Mouse (Mus musculus) CH12.LX (cell line): ENCODE measurements around the gene Nom1. TPM values are rescaled to one million over a fixed set of nuclear protein-coding genes. Genes with fewer than 3 reads are reported as not detected.
A peak's percentile ranks its signal among the peaks of the same experiment; 100 is the strongest.
"Not testable (repeated sequence)": the region's sequence is repeated elsewhere in the genome, so short reads cannot be mapped to it uniquely, and the experiment has no call there.

Experiments used
- DNase-seq: peaks from one replicate; pipeline ENCODE4 v3.0.0-alpha.2; 2013; ENCODE audit errors: extremely low read depth
- H3K27ac ChIP-seq: 2 replicates; pipeline ENCODE4 v1.5.1; 2012; ENCODE audit warnings: low read depth, mild to moderate bottlenecking, control low read depth, moderate library complexity; ENCODE audit not compliant: insufficient read depth
- H3K27me3 ChIP-seq: replicated peaks from 2 replicates; pipeline ENCODE3; 2012; ENCODE audit warnings: inconsistent platforms
- H3K36me3 ChIP-seq, 2 experiments: replicated peaks in 1 of 2; 2 replicates each; pipeline versions ENCODE3 to v1.6.1; 2012; ENCODE audit warnings: inconsistent platforms in 1 of 2, low read length in 1 of 2, mild to moderate bottlenecking in 1 of 2, mixed read lengths in 1 of 2, moderate library complexity in 1 of 2; ENCODE audit not compliant: control insufficient read depth in 1 of 2, insufficient read depth in 1 of 2
- H3K4me1 ChIP-seq, 2 experiments: 2 replicates each; pipeline ENCODE4 v1.6.1; 2012; ENCODE audit warnings: inconsistent platforms in 1 of 2, moderate library complexity in 1 of 2; ENCODE audit not compliant: insufficient read depth in 2 of 2, control insufficient read depth in 1 of 2
- H3K4me2 ChIP-seq: 2 replicates; pipeline ENCODE4 v1.6.1; 2012; ENCODE audit warnings: low read depth, mild to moderate bottlenecking, control low read depth; ENCODE audit not compliant: poor library complexity, insufficient read depth, severe bottlenecking
- H3K4me3 ChIP-seq, 3 experiments: fragments of 150-350 bp in 1 of 3; sonication (generic) in 1 of 3; replicated peaks in 1 of 3; 2 replicates each; pipeline versions ENCODE3 to v1.5.1; 2011 to 2012; ENCODE audit warnings: low read depth in 2 of 3, low read length in 2 of 3, mild to moderate bottlenecking in 2 of 3, moderate library complexity in 2 of 3, control low read depth in 1 of 3, improper control_type of control experiment in 1 of 3, inconsistent platforms in 1 of 3, mixed read lengths in 1 of 3; ENCODE audit not compliant: poor library complexity in 1 of 3
- H3K79me2 ChIP-seq: replicated peaks from 2 replicates; pipeline ENCODE4 v1.6.1; 2012; ENCODE audit warnings: mild to moderate bottlenecking, moderate library complexity; ENCODE audit not compliant: control insufficient read depth, poor library complexity, insufficient read depth, severe bottlenecking; ENCODE audit errors: extremely low read depth
- H3K9ac ChIP-seq: 2 replicates; pipeline ENCODE4 v1.6.1; 2012; ENCODE audit warnings: low read depth, mild to moderate bottlenecking, control low read depth, moderate library complexity; ENCODE audit not compliant: insufficient read depth
- H3K9me3 ChIP-seq: replicated peaks from 2 replicates; pipeline ENCODE3; 2012; ENCODE audit warnings: low read length, inconsistent platforms, mixed read lengths
- BHLHE40 ChIP-seq: IDR thresholded peaks from 2 replicates; pipeline ENCODE4 v1.6.1; 2011; ENCODE audit warnings: mild to moderate bottlenecking, low read depth, low read length, improper control_type of control experiment
- GABPA ChIP-seq: IDR thresholded peaks from 2 replicates; pipeline ENCODE4 v1.6.1; 2012; ENCODE audit warnings: low read depth, low read length, improper control_type of control experiment, inconsistent platforms; ENCODE audit not compliant: insufficient replicate concordance
- HCFC1 ChIP-seq: IDR thresholded peaks from 2 replicates; pipeline ENCODE4 v1.6.1; 2012; ENCODE audit warnings: low read depth, mild to moderate bottlenecking, inconsistent platforms, low read length, improper control_type of control experiment
- IRF4 ChIP-seq: IDR thresholded peaks from 2 replicates; pipeline ENCODE4 v1.6.1; 2014; ENCODE audit warnings: low read depth, mild to moderate bottlenecking, inconsistent platforms, low read length, improper control_type of control experiment
- JUN ChIP-seq: IDR thresholded peaks from 2 replicates; pipeline ENCODE4 v1.6.1; 2011; ENCODE audit warnings: low read depth, mild to moderate bottlenecking, low read length, improper control_type of control experiment, moderate library complexity; ENCODE audit not compliant: insufficient read depth
- JUND ChIP-seq: conservative IDR thresholded peaks from 2 replicates; pipeline ENCODE4 v1.6.1; 2011; ENCODE audit warnings: low read depth, low read length, improper control_type of control experiment
- KAT2A ChIP-seq: IDR thresholded peaks from 2 replicates; pipeline ENCODE4 v1.6.1; 2012; ENCODE audit warnings: low read length, improper control_type of control experiment, inconsistent platforms; ENCODE audit not compliant: insufficient replicate concordance
- MAZ ChIP-seq: IDR thresholded peaks from 2 replicates; pipeline ENCODE4 v1.6.1; 2012; ENCODE audit warnings: low read depth, mild to moderate bottlenecking, inconsistent platforms, low read length, improper control_type of control experiment, moderate library complexity
- MEF2A ChIP-seq: IDR thresholded peaks from 2 replicates; pipeline ENCODE4 v1.6.1; 2014; ENCODE audit warnings: low read depth, mild to moderate bottlenecking, inconsistent platforms, low read length, improper control_type of control experiment, borderline replicate concordance
- MXI1 ChIP-seq: IDR thresholded peaks from 2 replicates; pipeline ENCODE4 v1.6.1; 2011; ENCODE audit warnings: mild to moderate bottlenecking, low read depth, low read length, improper control_type of control experiment
- MYC ChIP-seq: IDR thresholded peaks from 2 replicates; pipeline ENCODE4 v1.6.1; 2011; ENCODE audit warnings: low read depth, mild to moderate bottlenecking, improper control_type of control experiment, low read length
- SMC3 ChIP-seq: IDR thresholded peaks from 2 replicates; pipeline ENCODE4 v1.6.1; 2011; ENCODE audit warnings: low read depth, low read length, improper control_type of control experiment
- TBP ChIP-seq: conservative IDR thresholded peaks from 2 replicates; pipeline ENCODE4 v1.6.1; 2011; ENCODE audit warnings: low read depth, low read length, improper control_type of control experiment
- UBTF ChIP-seq: IDR thresholded peaks from 2 replicates; pipeline ENCODE4 v1.6.1; 2012; ENCODE audit warnings: low read depth, mild to moderate bottlenecking, inconsistent platforms, low read length, improper control_type of control experiment, moderate library complexity
- USF1 ChIP-seq: IDR thresholded peaks from 2 replicates; pipeline ENCODE4 v1.6.1; 2014; ENCODE audit warnings: low read depth, mild to moderate bottlenecking, inconsistent platforms, low read length, improper control_type of control experiment
- USF2 ChIP-seq: conservative IDR thresholded peaks from 2 replicates; pipeline ENCODE4 v1.6.1; 2011; ENCODE audit warnings: low read depth, low read length, improper control_type of control experiment
- ZMIZ1 ChIP-seq: IDR thresholded peaks from 2 replicates; pipeline ENCODE4 v1.6.1; 2012; ENCODE audit warnings: low read depth, mild to moderate bottlenecking, inconsistent platforms, low read length, improper control_type of control experiment
- dilution Hi-C: fragments of 300-500 bp; cut with MboI; formaldehyde crosslinking; loops from 2 replicates; pipeline ENCODE4 v1.14.3; 2020; ENCODE audit warnings: low sequenced_read_pairs; ENCODE audit not compliant: extremely low pct_unique_long_range_greater_than_20kb, extremely low pct_ligation_motif_present
- in situ Hi-C: fragments of 300-500 bp; cut with MboI; formaldehyde crosslinking; loops from 3 replicates; pipeline ENCODE4 v1.14.3; 2019; ENCODE audit warnings: low sequenced_read_pairs, low pct_ligation_motif_present, low pct_unique_long_range_greater_than_20kb, mixed read lengths
- polyA plus RNA-seq: library from polyadenylated mRNA; unstranded; fragments of >175 nt; gene quantifications from 2 replicates; pipeline ENCODE4 v1.2.1, GENCODE M21; 2012; ENCODE audit warnings: low read depth; ENCODE audit not compliant: insufficient read length
- total RNA-seq, 2 experiments: library from RNA; depleted of rRNA; stranded (reverse); fragments of 300-350 nt in 1 of 2; fragments of >200 nt in 1 of 2; gene quantifications; 2 replicates each; pipeline ENCODE4 v1.2.3; 2012 to 2014

Gene Nom1
- total and polyA plus RNA-seq, 3 experiments, result 23.7 to 30.6 (median 28.6) TPM

DNA sequence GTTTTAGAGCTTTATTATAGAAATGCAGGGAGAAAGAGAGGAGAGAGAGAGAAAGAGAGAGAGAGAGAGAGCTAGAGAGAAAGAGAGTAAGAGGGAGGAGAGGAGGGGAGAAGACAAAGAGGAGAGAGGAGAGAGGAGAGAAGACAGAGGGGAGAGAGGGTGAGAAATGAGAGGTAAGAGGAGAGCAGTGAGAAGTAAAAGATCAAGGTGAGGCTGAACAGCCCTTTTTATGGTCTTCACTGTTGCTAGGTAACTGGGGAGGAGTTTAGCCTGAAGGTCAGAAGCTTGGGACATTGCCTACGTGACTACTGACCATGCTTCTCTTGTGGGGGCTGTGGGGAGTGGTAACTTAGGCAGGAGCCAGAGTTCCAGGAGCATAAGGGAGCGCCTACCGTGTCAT is 11.1 kb upstream of the Nom1 start:
- H3K36me3 ChIP-seq, H3K9ac ChIP-seq, H3K79me2 ChIP-seq, H3K4me3 ChIP-seq, H3K4me1 ChIP-seq, dilution Hi-C loops, H3K4me2 ChIP-seq, DNase-seq, H3K27me3 ChIP-seq, H3K9me3 ChIP-seq, H3K27ac ChIP-seq: not testable (repeated sequence)
- in situ Hi-C loops, result loop anchor here (25.0 kb wide), 1 partner anchor 664 kb away; no protein-coding TSS in a partner anchor

DNA sequence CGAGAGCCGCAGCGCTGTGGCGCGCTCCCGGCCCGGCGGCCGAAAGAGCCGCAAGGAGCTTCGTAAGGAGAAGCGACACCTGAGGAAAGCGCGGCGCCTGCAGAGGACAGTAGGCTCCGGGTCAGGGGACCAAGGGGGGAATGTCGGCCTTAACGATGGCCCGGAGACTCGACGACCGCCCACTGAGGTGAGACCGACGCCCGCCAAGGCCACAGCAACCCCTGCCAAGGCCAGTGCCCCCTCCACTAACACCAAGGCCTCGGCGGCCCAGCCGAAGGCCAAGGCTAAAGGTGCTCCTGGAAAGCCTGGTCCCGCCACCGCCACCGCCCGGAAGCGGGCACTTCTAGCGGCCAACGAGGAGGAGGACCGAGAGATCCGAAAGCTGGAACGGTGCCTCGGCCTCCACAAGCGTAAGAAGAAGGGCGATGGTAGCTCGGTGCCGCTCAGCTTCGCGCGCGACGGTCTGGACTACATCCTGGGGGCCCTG is 451 bp downstream of the Nom1 start:
- Histone ChIP-seq H3K36me3 (peaks cover 27 to 44% of the 10 kb centered on the region in 2 experiments), H3K9me3 (no peaks in the 10 kb centered on the region), H3K4me3 (peak overlapping the region; percentile 86 to 94 (median 88)), H3K9ac (peak overlapping the region; percentile 69), H3K27me3 (peaks cover 6% of the 10 kb centered on the region), H3K4me1 (peaks cover 2 to 39% of the 10 kb centered on the region in 2 experiments), H3K79me2 (peaks cover 32% of the 10 kb centered on the region), H3K4me2 (peak overlapping the region; percentile 69; the same call in 1 of the 2 replicates)
- dilution Hi-C loops, result no loop called here
- in situ Hi-C loops, result no loop called here
- TF ChIP-seq USF1 (no peak), GABPA (no peak), MYC (no peak; the same call in 1 of the 2 replicates), UBTF (0 out of 2 replicates have a peak, but pooled peaks have one; percentile 53), MAZ (no peak), JUN (no peak)
- TF ChIP-seq, all 38 proteins: peak for 1
- no peak overlapping the region for H3K27ac ChIP-seq
- no peak for DNase-seq

DNA sequence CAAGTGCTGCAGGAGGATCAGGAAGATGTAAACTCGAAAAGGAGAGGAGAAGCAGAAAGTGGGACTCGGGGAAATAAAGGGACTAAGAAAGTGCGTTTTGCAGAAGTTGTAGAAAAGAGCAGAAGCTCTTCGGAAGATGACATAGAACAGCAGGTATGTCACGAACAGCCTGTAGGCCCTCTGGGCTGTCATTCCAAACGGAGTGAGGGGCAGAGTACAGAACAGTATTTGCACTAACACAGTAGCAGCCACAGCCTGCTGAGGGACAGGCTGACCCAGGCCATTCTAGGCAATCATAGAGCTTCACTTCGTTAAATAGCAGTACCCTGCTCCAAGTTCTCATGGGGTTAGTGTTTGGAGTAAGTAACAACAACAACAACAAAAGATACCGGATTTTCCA is 1.0 kb downstream of the Nom1 start:
- DNase-seq, result no peak
- TF ChIP-seq SMC3 (no peak), ZMIZ1 (no peak), HCFC1 (no peak), MEF2A (no peak), KAT2A (no peak), TBP (no peak), JUN (no peak), JUND (no peak), MXI1 (no peak), USF2 (no peak), BHLHE40 (no peak), IRF4 (no peak)
- in situ Hi-C loops, result no loop called here
- Histone ChIP-seq H3K27me3 (peaks cover 6% of the 10 kb centered on the region), H3K36me3 (peaks cover 31 to 49% of the 10 kb centered on the region in 2 experiments), H3K4me3 (peak overlapping the region; percentile 86 to 94 (median 88)), H3K27ac (no peak overlapping the region), H3K4me1 (peaks cover 2 to 39% of the 10 kb centered on the region in 2 experiments), H3K4me2 (peak overlapping the region; percentile 69), H3K9ac (peak overlapping the region; percentile 69), H3K9me3 (no peaks in the 10 kb centered on the region), H3K79me2 (peaks cover 32% of the 10 kb centered on the region)
- dilution Hi-C loops, result no loop called here

DNA sequence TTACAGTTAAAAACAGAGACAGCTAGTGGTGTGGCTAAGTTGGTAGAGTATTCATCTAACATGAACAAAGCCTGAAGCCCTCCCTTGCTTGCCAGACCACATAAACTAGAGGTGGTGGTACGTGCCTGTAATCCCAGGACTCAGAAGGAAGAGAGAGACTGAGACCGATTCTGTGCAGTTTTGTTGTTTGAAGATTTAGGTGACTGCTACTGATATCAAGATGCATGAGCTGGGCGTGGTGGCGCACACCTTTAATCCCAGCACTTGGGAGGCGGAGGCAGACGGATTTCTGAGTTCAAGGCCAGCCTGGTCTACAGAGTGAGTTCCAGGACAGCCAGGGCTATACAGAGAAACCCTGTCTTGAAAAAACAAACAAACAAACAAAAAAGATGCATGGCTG is 2.3 kb downstream of the Nom1 start:
- H3K4me2 ChIP-seq, result peak overlapping the region; percentile 69
- DNase-seq, in situ Hi-C loops, H3K9me3 ChIP-seq, H3K27me3 ChIP-seq, dilution Hi-C loops, H3K27ac ChIP-seq: not testable (repeated sequence)
- peaks cover 32% of the 10 kb centered on the region for H3K79me2 ChIP-seq
- H3K4me3 ChIP-seq, result peak overlapping the region in 1 of 3 experiments; percentile 94
- peak overlapping the region; percentile 69 for H3K9ac ChIP-seq
- H3K36me3 ChIP-seq, result peaks cover 43 to 62% of the 10 kb centered on the region in 2 experiments
- H3K4me1 ChIP-seq, result peaks cover 2 to 39% of the 10 kb centered on the region in 2 experiments
